Comparison of ENCODE assay signal across 28 mouse cellular contexts in genomic region chr1:187374418-187374817, GRCm38 (mm10).
DNase-seq lines count a peak whose midpoint lies in the region; ATAC-seq and TF ChIP-seq lines count a peak whose summit lies in the region.
"Had no signal": no experiment of that assay in that cellular context is flagged by ENCODE, and none has a peak within 500 bp of the region (broad histone marks: within the 10 kb centered on the region; RNA-seq: fewer than 3 reads in every experiment).

No protein-coding gene starts in this region.

- H3K9me3 ChIP-seq in forebrain, embryonic 13.5 days (replicated peaks): no peaks in the 10 kb centered on the region
- no peaks in the 10 kb centered on the region for H3K9me3 ChIP-seq in forebrain, embryonic 10.5 days
- no peaks in the 10 kb centered on the region for H3K9me3 ChIP-seq in hindbrain, embryonic 12.5 days (replicated peaks)
- H3K9me3 ChIP-seq in hindbrain, embryonic 13.5 days: no peaks in the 10 kb centered on the region
- no peaks in the 10 kb centered on the region for H3K9me3 ChIP-seq in midbrain, embryonic 13.5 days
- H3K9me3 ChIP-seq in midbrain, embryonic 15.5 days: no peaks in the 10 kb centered on the region
- H3K9me3 ChIP-seq: forebrain, embryonic 12.5 days; heart, embryonic 15.5 days; hindbrain, embryonic 10.5 days; hindbrain, embryonic 15.5 days had no signal

- peak; percentile 19; the same call in 1 of the 2 replicates for ATAC-seq in forebrain, embryonic 13.5 days
- ATAC-seq in hindbrain, embryonic 12.5 days (ENCODE audit: low FRiP score): peak; percentile 35; the same call in 1 of the 2 replicates
- ATAC-seq in hindbrain, embryonic 13.5 days (ENCODE audit: low FRiP score): no peak
- peak; percentile 70; the same call in 1 of the 2 replicates for ATAC-seq in midbrain, embryonic 13.5 days
- ATAC-seq in midbrain, embryonic 15.5 days (replicated peaks): no peak
- ATAC-seq: forebrain, embryonic 16.5 days; intestine, postnatal 0 days had no signal

- TF ChIP-seq POLR2A in brain, embryonic 14.5 days (IDR thresholded peaks at IDR 0.05; ENCODE audit: borderline replicate concordance, extremely low read depth, insufficient read depth, insufficient read length, poor library complexity, severe bottlenecking): no peak

- no peak for TF ChIP-seq CTCF in brain, embryonic 14.5 days (IDR thresholded peaks at IDR 0.05; ENCODE audit: borderline replicate concordance, extremely low read depth, insufficient read depth, insufficient read length)

- H3K27ac ChIP-seq in forebrain, embryonic 13.5 days: no peak overlapping the region
- H3K27ac ChIP-seq in forebrain, embryonic 10.5 days: no peak overlapping the region
- H3K27ac ChIP-seq in hindbrain, embryonic 12.5 days: no peak overlapping the region
- H3K27ac ChIP-seq in hindbrain, embryonic 13.5 days: no peak overlapping the region
- no peak overlapping the region for H3K27ac ChIP-seq in midbrain, embryonic 13.5 days
- no peak overlapping the region for H3K27ac ChIP-seq in midbrain, embryonic 15.5 days
- H3K27ac ChIP-seq: forebrain, embryonic 12.5 days; heart, embryonic 15.5 days; hindbrain, embryonic 10.5 days; hindbrain, embryonic 15.5 days had no signal

- no peak overlapping the region for H3K4me3 ChIP-seq in forebrain, embryonic 13.5 days
- no peak overlapping the region for H3K4me3 ChIP-seq in forebrain, embryonic 10.5 days
- no peak overlapping the region for H3K4me3 ChIP-seq in hindbrain, embryonic 12.5 days
- no peak overlapping the region for H3K4me3 ChIP-seq in hindbrain, embryonic 13.5 days
- H3K4me3 ChIP-seq in midbrain, embryonic 13.5 days (replicated peaks): no peak overlapping the region
- no peak overlapping the region for H3K4me3 ChIP-seq in midbrain, embryonic 15.5 days
- H3K4me3 ChIP-seq: forebrain, embryonic 12.5 days; heart, embryonic 15.5 days; hindbrain, embryonic 10.5 days; hindbrain, embryonic 15.5 days had no signal

- no peaks in the 10 kb centered on the region for H3K27me3 ChIP-seq in forebrain, embryonic 13.5 days
- H3K27me3 ChIP-seq in forebrain, embryonic 10.5 days (ENCODE audit: poor library complexity, severe bottlenecking): no peaks in the 10 kb centered on the region
- H3K27me3 ChIP-seq in hindbrain, embryonic 12.5 days: no peaks in the 10 kb centered on the region
- no peaks in the 10 kb centered on the region for H3K27me3 ChIP-seq in hindbrain, embryonic 13.5 days
- H3K27me3 ChIP-seq in midbrain, embryonic 13.5 days: no peaks in the 10 kb centered on the region
- H3K27me3 ChIP-seq in midbrain, embryonic 15.5 days (replicated peaks): no peaks in the 10 kb centered on the region
- H3K27me3 ChIP-seq: CH12.LX; forebrain, embryonic 12.5 days; heart, embryonic 15.5 days; hindbrain, embryonic 15.5 days had no signal

- H3K4me2 ChIP-seq in forebrain, embryonic 13.5 days: no peak overlapping the region
- H3K4me2 ChIP-seq in hindbrain, embryonic 12.5 days (replicated peaks): no peak overlapping the region
- no peak overlapping the region for H3K4me2 ChIP-seq in hindbrain, embryonic 13.5 days
- H3K4me2 ChIP-seq in midbrain, embryonic 13.5 days (replicated peaks): no peak overlapping the region
- no peak overlapping the region for H3K4me2 ChIP-seq in midbrain, embryonic 15.5 days
- H3K4me2 ChIP-seq: forebrain, embryonic 12.5 days; heart, embryonic 11.5 days; heart, embryonic 15.5 days; hindbrain, embryonic 15.5 days had no signal

- 94% methylated on average over 4 of the region's 4 CpGs for WGBS in forebrain, embryonic 13.5 days
- 94% methylated on average over 4 of the region's 4 CpGs for WGBS in forebrain, embryonic 10.5 days
- 93% methylated on average over 4 of the region's 4 CpGs for WGBS in hindbrain, embryonic 12.5 days
- 95% methylated on average over 4 of the region's 4 CpGs for WGBS in hindbrain, embryonic 13.5 days
- WGBS in midbrain, embryonic 13.5 days: 97% methylated on average over 4 of the region's 4 CpGs
- 89% methylated on average over 4 of the region's 4 CpGs for WGBS in midbrain, embryonic 15.5 days

- H3K36me3 ChIP-seq in forebrain, embryonic 13.5 days (ENCODE audit: poor library complexity, severe bottlenecking): no peaks in the 10 kb centered on the region
- no peaks in the 10 kb centered on the region for H3K36me3 ChIP-seq in forebrain, embryonic 10.5 days (replicated peaks)
- H3K36me3 ChIP-seq in hindbrain, embryonic 12.5 days: no peaks in the 10 kb centered on the region
- no peaks in the 10 kb centered on the region for H3K36me3 ChIP-seq in hindbrain, embryonic 13.5 days
- H3K36me3 ChIP-seq in midbrain, embryonic 13.5 days: no peaks in the 10 kb centered on the region
- no peaks in the 10 kb centered on the region for H3K36me3 ChIP-seq in midbrain, embryonic 15.5 days (replicated peaks)
- H3K36me3 ChIP-seq: forebrain, embryonic 12.5 days; heart, embryonic 15.5 days; hindbrain, embryonic 10.5 days; hindbrain, embryonic 15.5 days had no signal

- H3K4me1 ChIP-seq in forebrain, embryonic 13.5 days: peaks cover 21% of the 10 kb centered on the region
- H3K4me1 ChIP-seq in forebrain, embryonic 10.5 days: peaks cover 13% of the 10 kb centered on the region
- H3K4me1 ChIP-seq in hindbrain, embryonic 12.5 days: peaks cover 9% of the 10 kb centered on the region; the same call in 1 of the 2 replicates
- H3K4me1 ChIP-seq in hindbrain, embryonic 13.5 days (replicated peaks): peaks cover 26% of the 10 kb centered on the region
- H3K4me1 ChIP-seq in midbrain, embryonic 13.5 days (replicated peaks): peaks cover 17% of the 10 kb centered on the region
- H3K4me1 ChIP-seq in midbrain, embryonic 15.5 days: peaks cover 15% of the 10 kb centered on the region

- no peak for DNase-seq in forebrain, embryonic 10.5 days (ENCODE audit: extremely low spot score, low spot score)
- DNase-seq in brain, embryonic 14.5 days (ENCODE audit: low read depth): peak; percentile 10
- no peak for DNase-seq in urinary bladder, adult 2 months (ENCODE audit: low spot score)
- DNase-seq: adrenal gland, adult 2 months; adrenal gland, postnatal 14 days; B cell, adult 2 months; cerebellum, adult 11-12 months; cerebellum, adult 8-10 months; cerebellum, postnatal 10 days; cerebellum, postnatal 36 days; embryo, embryonic 11 days; gastrocnemius, postnatal 14 days; heart, adult 18-20 months; heart, postnatal 10 days; heart, postnatal 36 days had no signal

- H3K9ac ChIP-seq in forebrain, embryonic 13.5 days: no peak overlapping the region
- H3K9ac ChIP-seq in hindbrain, embryonic 12.5 days: no peak overlapping the region
- no peak overlapping the region for H3K9ac ChIP-seq in hindbrain, embryonic 13.5 days
- H3K9ac ChIP-seq in midbrain, embryonic 13.5 days (replicated peaks): no peak overlapping the region
- H3K9ac ChIP-seq in midbrain, embryonic 15.5 days: no peak overlapping the region
- H3K9ac ChIP-seq: forebrain, embryonic 12.5 days; heart, embryonic 15.5 days; hindbrain, embryonic 15.5 days had no signal

Comparison
In these comparisons a context has a peak if more than half of its experiments do, and no peak if none do; other contexts are left out.
1. ATAC-seq: peak in forebrain, embryonic 13.5 days (single experiment), hindbrain, embryonic 12.5 days (single experiment) and midbrain, embryonic 13.5 days (single experiment); none in hindbrain, embryonic 13.5 days (single experiment) and midbrain, embryonic 15.5 days (single experiment).